Mouse (Mus musculus) regulatory T cell (primary cell): ENCODE measurements around the gene Stxbp4.

Experiments used
- in situ Hi-C: fragments of 300-600 bp; cut with MboI, MseI; formaldehyde crosslinking; loops from one replicate; pipeline ENCODE4 v1.15.1; 2025; ENCODE audit warnings: high pct_unique_total_duplicates

Gene Stxbp4

DNA sequence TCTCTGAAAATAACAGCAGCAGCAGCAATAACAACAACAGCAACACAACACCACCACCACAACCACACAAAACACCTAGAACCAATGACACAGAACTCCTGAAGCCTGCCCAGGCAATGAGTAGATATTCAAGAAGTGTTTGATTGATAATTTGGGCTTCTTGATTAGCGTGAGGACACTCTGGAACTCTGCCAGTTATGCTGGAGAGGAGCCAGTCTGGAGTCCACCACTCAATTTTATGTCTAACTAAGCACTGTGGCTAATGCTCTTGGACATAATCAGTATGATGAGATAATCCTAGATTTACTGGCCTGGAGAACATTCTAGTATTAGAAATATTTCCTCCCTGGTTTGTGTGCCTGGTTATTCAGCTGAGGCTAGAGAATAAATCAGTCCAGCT, 156.1 kb downstream of the Stxbp4 start:
- in situ Hi-C loops: loop anchor here (10.0 kb wide), 2 partner anchors 133 to 297 kb away; partner anchors contain the start of gene Gm45716

DNA sequence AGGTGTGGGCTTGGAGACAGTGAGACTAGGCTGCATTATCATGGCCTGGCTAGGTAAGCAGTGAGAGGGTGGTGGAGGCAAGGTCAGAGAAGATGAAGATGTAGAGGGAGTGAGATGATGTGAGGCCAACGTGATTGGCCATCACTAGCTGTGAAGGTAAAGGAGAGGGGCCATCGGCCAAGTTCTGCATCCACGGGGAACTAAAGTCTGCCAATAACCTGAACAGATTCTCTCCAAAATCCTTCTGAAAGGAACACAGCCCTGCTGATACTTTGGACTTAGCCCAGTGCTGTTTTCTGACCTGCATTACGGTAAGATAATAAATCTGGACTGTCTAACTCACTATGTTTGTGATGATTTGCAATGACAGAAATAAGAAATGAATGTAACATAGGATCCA, 167.6 kb downstream of the Stxbp4 start:
- in situ Hi-C loops: no loop called here

DNA sequence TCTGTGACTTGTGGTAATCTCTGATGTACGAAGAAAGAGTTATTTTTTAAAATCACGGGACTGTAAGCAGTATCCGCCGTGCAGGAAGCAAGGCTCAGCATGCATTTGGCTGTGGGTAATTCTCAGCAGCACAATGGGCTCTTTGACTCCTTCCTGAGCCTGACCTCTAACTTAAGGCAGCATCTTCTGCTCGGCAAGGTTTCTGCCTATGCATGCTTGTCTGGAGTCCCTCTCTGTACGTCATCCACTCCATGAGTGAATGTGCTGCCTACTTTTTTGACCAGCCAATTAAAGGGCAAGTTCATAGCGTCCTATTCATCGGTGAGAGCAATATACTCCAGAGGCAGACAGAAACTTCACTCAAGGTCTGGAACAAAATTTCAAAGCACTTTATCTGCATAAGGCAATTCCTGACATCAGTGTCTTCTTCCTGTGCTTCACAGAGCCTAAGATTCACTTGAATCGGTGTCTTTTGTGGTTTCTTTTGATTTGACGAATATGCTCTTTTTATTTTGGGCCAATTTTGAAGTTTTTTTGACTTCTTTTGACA, 173.8 kb downstream of the Stxbp4 start:
- in situ Hi-C loops: no loop called here

DNA sequence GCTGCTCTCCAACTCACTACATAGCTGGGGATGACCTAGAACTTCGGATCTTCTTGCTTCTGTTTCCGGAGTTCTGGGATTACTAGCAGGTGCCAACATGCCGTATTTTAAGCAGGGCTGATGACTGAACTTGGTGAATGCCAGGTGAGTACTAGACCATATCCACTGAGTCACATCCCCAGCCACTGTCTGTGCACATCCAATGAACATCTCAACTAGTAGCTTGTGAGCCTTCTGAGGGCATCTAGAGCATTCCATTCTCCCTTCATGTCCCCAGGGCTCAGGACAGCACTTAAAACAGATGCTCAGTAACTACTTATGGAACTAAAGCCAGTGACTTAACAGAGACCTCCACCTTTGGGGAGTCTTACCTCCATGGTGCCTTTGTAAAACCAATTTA, 177.4 kb downstream of the Stxbp4 start:
- in situ Hi-C loops: no loop called here

DNA sequence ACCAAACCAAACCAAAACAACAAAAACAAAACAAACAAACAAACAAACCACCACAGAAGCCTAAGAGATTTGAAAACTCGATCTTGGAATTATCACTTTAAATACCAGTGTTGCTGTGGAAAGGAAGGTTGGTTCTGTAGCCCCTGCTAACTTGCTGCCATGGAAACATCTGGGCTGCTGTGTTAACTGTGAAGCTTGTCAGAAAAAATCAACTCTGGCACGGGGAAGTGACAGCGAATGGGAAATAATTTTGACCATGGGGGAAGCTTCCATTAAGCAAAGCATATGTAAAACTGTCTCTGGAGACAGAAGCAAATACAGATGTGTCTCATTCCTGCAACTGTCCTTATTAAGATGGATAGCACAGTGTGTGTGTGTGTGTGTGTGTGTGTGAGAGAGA, 185.8 kb downstream of the Stxbp4 start:
- in situ Hi-C loops: no loop called here

DNA sequence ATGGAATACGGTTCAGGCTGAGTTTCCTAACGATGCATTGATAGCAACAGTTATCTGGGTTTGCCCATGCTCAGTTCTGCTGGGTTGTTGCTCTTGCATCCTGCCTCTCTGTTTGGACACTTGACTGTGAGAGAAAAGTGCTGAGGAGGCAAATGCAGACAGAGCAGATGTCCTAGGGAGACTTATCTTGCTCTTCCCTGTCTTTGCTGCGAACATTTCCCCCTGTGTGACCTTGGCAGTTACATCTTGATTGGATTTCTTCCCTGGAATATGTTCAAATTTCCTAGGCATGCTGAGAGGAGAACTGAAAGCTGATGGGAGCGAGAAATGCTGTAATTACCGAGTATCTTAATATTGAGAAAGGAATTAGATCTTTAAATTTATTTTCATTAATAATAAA, 186.4 kb downstream of the Stxbp4 start:
- in situ Hi-C loops: no loop called here

DNA sequence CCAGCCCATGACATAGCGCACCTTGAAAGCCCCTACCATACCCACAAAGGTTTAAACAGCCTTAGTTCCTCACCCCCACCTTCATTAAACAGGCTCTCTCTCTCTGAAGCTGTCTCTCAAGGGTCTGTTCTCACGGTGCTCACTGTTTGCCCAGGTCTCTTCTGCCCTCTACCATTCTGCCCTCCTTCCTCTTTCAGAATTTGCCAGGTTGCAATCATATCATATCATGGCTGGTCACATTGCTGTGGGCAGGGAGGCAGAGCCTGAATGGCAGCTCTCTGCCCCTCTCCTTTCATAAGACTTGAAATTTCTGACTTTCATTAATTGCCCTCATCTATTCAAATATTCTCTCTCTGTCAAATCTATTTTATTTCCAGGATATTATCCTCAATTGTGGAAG, 195.4 kb downstream of the Stxbp4 start:
- in situ Hi-C loops: no loop called here

DNA sequence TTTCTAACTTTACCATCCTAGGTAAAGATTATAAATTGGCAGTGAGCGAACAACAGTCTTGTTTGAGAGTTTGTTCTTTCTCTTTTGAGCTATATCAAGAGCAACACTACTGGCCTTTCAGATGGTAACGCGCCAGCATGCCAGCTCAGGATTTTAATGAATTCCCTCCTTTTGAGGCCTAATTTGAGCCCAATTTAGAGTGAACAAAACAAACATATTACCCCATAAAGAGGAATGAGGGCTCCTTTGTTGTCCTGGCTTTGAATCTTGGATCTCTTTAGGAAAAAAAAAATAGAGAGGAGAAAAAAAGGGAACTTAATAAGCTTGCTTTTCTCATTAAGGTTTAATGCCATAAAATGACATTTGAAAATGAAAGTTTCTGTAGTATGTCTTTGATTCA, 197.0 kb downstream of the Stxbp4 start:
- in situ Hi-C loops: no loop called here

DNA sequence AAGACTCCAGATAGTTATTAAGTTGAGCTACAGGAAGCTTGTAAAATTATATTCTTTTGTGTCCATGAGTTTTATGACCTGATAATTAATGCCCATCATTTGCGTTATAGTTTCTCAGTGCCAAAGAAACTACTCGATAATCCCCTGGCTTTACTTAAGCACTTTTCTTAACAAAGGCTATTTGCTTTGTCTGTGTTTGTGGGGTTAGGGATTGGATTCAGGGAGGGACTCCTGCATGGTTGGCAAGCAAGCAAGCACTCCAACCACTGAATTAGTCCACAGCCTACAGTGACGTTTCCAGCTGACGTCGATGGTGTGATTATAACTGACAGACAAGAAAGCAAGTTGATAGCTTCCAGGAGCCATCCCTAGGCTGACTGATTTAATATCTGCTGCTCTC, 199.1 kb downstream of the Stxbp4 start:
- in situ Hi-C loops: no loop called here
